ENCODE assay signal across 11 mouse cellular contexts in genomic region chr7:40942233-40942935, GRCm38 (mm10). TPM values are rescaled to one million over a fixed set of nuclear protein-coding genes. Genes with fewer than 3 reads are reported as not detected.
DNase-seq lines count a peak whose midpoint lies in the region; ATAC-seq and TF ChIP-seq lines count a peak whose summit lies in the region.
"Had no signal": no experiment of that assay in that cellular context is flagged by ENCODE, and none has a peak within 500 bp of the region (broad histone marks: within the 10 kb centered on the region; RNA-seq: fewer than 3 reads in every experiment).

No protein-coding gene starts in this region.

- no peak for DNase-seq in left cerebral cortex, adult 2 months (ENCODE audit: extremely low spot score in 1 of 2, low spot score in 2 of 2)
- no peak for DNase-seq in left cerebral cortex, adult 8-10 months (ENCODE audit: low spot score in 2 of 2)
- peak; percentile 80 for DNase-seq in brain, embryonic 14.5 days (ENCODE audit: low read depth)
- DNase-seq in c-Kit-positive CD71-positive TER-119-positive erythroid progenitor cells, embryonic 14.5 days (ENCODE audit: low spot score): no peak
- DNase-seq: cerebellum, adult 8-10 months had no signal

- H3K4me1 ChIP-seq in forebrain, embryonic 15.5 days: no peaks in the 10 kb centered on the region
- H3K4me1 ChIP-seq in neural tube, embryonic 13.5 days (replicated peaks): no peaks in the 10 kb centered on the region
- H3K4me1 ChIP-seq: liver, embryonic 15.5 days; stomach, embryonic 15.5 days had no signal

- H3K9ac ChIP-seq in forebrain, embryonic 15.5 days (replicated peaks): no peak overlapping the region
- no peak overlapping the region for H3K9ac ChIP-seq in neural tube, embryonic 13.5 days
- H3K9ac ChIP-seq: liver, embryonic 15.5 days; stomach, embryonic 15.5 days had no signal

- WGBS in forebrain, embryonic 15.5 days: 55% methylated on average over 3 of the region's 3 CpGs
- WGBS in neural tube, embryonic 13.5 days: 73% methylated on average over 3 of the region's 3 CpGs

- no peaks in the 10 kb centered on the region for H3K36me3 ChIP-seq in forebrain, embryonic 15.5 days
- H3K36me3 ChIP-seq in neural tube, embryonic 13.5 days: no peaks in the 10 kb centered on the region
- H3K36me3 ChIP-seq: liver, embryonic 15.5 days; stomach, embryonic 15.5 days had no signal

- TF ChIP-seq CTCF in left cerebral cortex, adult 2 months (IDR thresholded peaks at IDR 0.05): peak; percentile 71
- TF ChIP-seq CTCF in brain, embryonic 14.5 days (IDR thresholded peaks at IDR 0.05; ENCODE audit: borderline replicate concordance, extremely low read depth, insufficient read depth, insufficient read length): peak; percentile 66; the same call in 1 of the 2 replicates

- H3K4me2 ChIP-seq in forebrain, embryonic 15.5 days (replicated peaks): no peak overlapping the region
- no peak overlapping the region for H3K4me2 ChIP-seq in neural tube, embryonic 13.5 days
- H3K4me2 ChIP-seq: liver, embryonic 15.5 days; stomach, embryonic 15.5 days had no signal

- no peak overlapping the region for H3K27ac ChIP-seq in left cerebral cortex, adult 2 months
- no peak overlapping the region for H3K27ac ChIP-seq in forebrain, embryonic 15.5 days (replicated peaks)
- no peak overlapping the region for H3K27ac ChIP-seq in neural tube, embryonic 13.5 days (replicated peaks)
- H3K27ac ChIP-seq: liver, embryonic 15.5 days; stomach, embryonic 15.5 days had no signal

- TF ChIP-seq POLR2A in brain, embryonic 14.5 days (IDR thresholded peaks at IDR 0.05; ENCODE audit: borderline replicate concordance, extremely low read depth, insufficient read depth, insufficient read length, poor library complexity, severe bottlenecking): no peak

- H3K27me3 ChIP-seq in forebrain, embryonic 15.5 days: no peaks in the 10 kb centered on the region
- H3K27me3 ChIP-seq in neural tube, embryonic 13.5 days: no peaks in the 10 kb centered on the region
- H3K27me3 ChIP-seq: liver, embryonic 15.5 days; stomach, embryonic 15.5 days had no signal

- peak; percentile 76 for ATAC-seq in forebrain, embryonic 15.5 days (replicated peaks)
- peak; percentile 65 for ATAC-seq in neural tube, embryonic 13.5 days (ENCODE audit: low read depth)
- no peak for ATAC-seq in megakaryocyte progenitor cell, adult 5-6 weeks (replicated peaks; ENCODE audit: poor library complexity)

- intact Hi-C loops in left cerebral cortex, adult 2 months (cut with DNase I): loop anchor here (1.0 to 5.0 kb wide), 6 partner anchors 41 to 1226 kb away; no protein-coding TSS in a partner anchor

- H3K4me3 ChIP-seq in left cerebral cortex, adult 2 months: no peak overlapping the region
- no peak overlapping the region for H3K4me3 ChIP-seq in forebrain, embryonic 15.5 days
- no peak overlapping the region for H3K4me3 ChIP-seq in neural tube, embryonic 13.5 days
- H3K4me3 ChIP-seq: liver, embryonic 15.5 days; stomach, embryonic 15.5 days had no signal

- no peaks in the 10 kb centered on the region for H3K9me3 ChIP-seq in forebrain, embryonic 15.5 days
- H3K9me3 ChIP-seq in neural tube, embryonic 13.5 days: no peaks in the 10 kb centered on the region
- H3K9me3 ChIP-seq: liver, embryonic 15.5 days; stomach, embryonic 15.5 days had no signal

RNA-seq across cellular contexts. Expression of gene Vstm2b, which starts 44.3 kb away (rescaled TPM):
- 10 to 100 TPM; 59.2 to 63.3 TPM for total RNA-seq in left cerebral cortex, adult 2 months (2021)
- 10 to 100 TPM; 47.9 to 49.3 (median 49.0) TPM for total RNA-seq in left cerebral cortex, adult 8-10 months (2022)
- polyA plus RNA-seq in brain, embryonic 14.5 days (2012; rRNA removed): 84.0 and 92.0 TPM in 2 replicates
- 18.0 and 19.1 TPM in 2 replicates for polyA plus RNA-seq in forebrain, embryonic 15.5 days (2015; fragmentation: Nextera tagmentation; extraction: Ambion mirVana)
- 22.1 and 23.0 TPM in 2 replicates for polyA plus RNA-seq in neural tube, embryonic 13.5 days (2015; fragmentation: Nextera tagmentation; extraction: Ambion mirVana)
- not detected in 2 replicates for total RNA-seq in megakaryocyte progenitor cell, adult 5-6 weeks (2015)
- total RNA-seq in megakaryocyte progenitor cell, adult 5-6 weeks (2017): not detected in 2 replicates
- polyA plus RNA-seq: liver, embryonic 15.5 days had no signal

RNA-seq across cellular contexts. Expression of gene 4930433I11Rik, which starts 45.0 kb away (rescaled TPM):
- total RNA-seq in left cerebral cortex, adult 2 months (2021): not detected
- total RNA-seq in left cerebral cortex, adult 8-10 months (2022): not detected
- not detected in 2 replicates for polyA plus RNA-seq in brain, embryonic 14.5 days (2012; rRNA removed)
- not detected in 2 replicates for polyA plus RNA-seq in forebrain, embryonic 15.5 days (2015; fragmentation: Nextera tagmentation; extraction: Ambion mirVana)
- polyA plus RNA-seq in neural tube, embryonic 13.5 days (2015; fragmentation: Nextera tagmentation; extraction: Ambion mirVana): not detected in 2 replicates
- total RNA-seq in megakaryocyte progenitor cell, adult 5-6 weeks (2015): not detected in 2 replicates
- not detected in 2 replicates for total RNA-seq in megakaryocyte progenitor cell, adult 5-6 weeks (2017)
- total RNA-seq: heart, postnatal 14 days had no signal
- polyA plus RNA-seq: liver, embryonic 15.5 days; stomach, embryonic 15.5 days had no signal

Comparison
In these comparisons a context has a peak if more than half of its experiments do, and no peak if none do; other contexts are left out.
1. RNA of gene Vstm2b, which starts 44.3 kb away (total RNA-seq): 59.2 to 63.3 TPM in left cerebral cortex, adult 2 months and 47.9 to 49.3 TPM in left cerebral cortex, adult 8-10 months; not detected in megakaryocyte progenitor cell, adult 5-6 weeks; every median in the first group is over 10 times any median in the second.